Mouse (Mus musculus) heart, embryonic 13.5 days (tissue): ENCODE results near the gene Mid1. TPM values are rescaled to one million over a fixed set of nuclear protein-coding genes. Genes with fewer than 3 reads are reported as not detected.
"Not testable (repeated sequence)": the region's sequence is repeated elsewhere in the genome, so short reads cannot be mapped to it uniquely, and the experiment has no call there.

Source experiments
- ATAC-seq: fragments of 200-750 bp; cut with Nextera tagmentation; 2 replicates; pipeline ENCODE4 v1.8.0; 2017; ENCODE audit warnings: moderate TSS enrichment; ENCODE audit not compliant: insufficient number of reproducible peaks, low FRiP score, low TSS enrichment; ENCODE audit errors: extremely low read depth
- H3K27ac ChIP-seq: fragments of 300-500 bp; sonication (generic); replicated peaks from 2 replicates; pipeline ENCODE4 v1.5.1; 2015; ENCODE audit warnings: moderate library complexity, mild to moderate bottlenecking, inconsistent platforms
- H3K27me3 ChIP-seq: fragments of 300-500 bp; sonication (generic); replicated peaks from 2 replicates; pipeline ENCODE4 v1.6.1; 2015; ENCODE audit warnings: mild to moderate bottlenecking, inconsistent platforms
- H3K36me3 ChIP-seq: fragments of 300-500 bp; sonication (generic); 2 replicates; pipeline ENCODE4 v1.6.1; 2015; ENCODE audit warnings: mild to moderate bottlenecking, inconsistent platforms
- H3K4me1 ChIP-seq: fragments of 300-500 bp; sonication (generic); 2 replicates; pipeline ENCODE4 v1.6.1; 2015; ENCODE audit warnings: inconsistent platforms
- H3K4me2 ChIP-seq: fragments of 300-500 bp; sonication (generic); 2 replicates; pipeline ENCODE4 v1.6.1; 2015; ENCODE audit warnings: inconsistent platforms, mild to moderate bottlenecking, moderate library complexity
- H3K4me3 ChIP-seq: fragments of 300-500 bp; sonication (generic); 2 replicates; pipeline ENCODE4 v1.5.1; 2015; ENCODE audit warnings: moderate library complexity, mild to moderate bottlenecking, inconsistent platforms
- H3K9ac ChIP-seq: fragments of 300-500 bp; sonication (generic); 2 replicates; pipeline ENCODE4 v1.6.1; 2015; ENCODE audit warnings: inconsistent platforms, mild to moderate bottlenecking, moderate library complexity
- H3K9me3 ChIP-seq: fragments of 300-500 bp; sonication (generic); 2 replicates; pipeline ENCODE4 v1.6.1; 2016; ENCODE audit warnings: inconsistent platforms
- WGBS: fragments of 180-500 bp; shearing (Covaris S2); methylation state at CpG from one replicate; pipeline ENCODE4 v1.1.7; 2015; ENCODE audit warnings: mixed read lengths; 5-methylcytosine and 5-hydroxymethylcytosine counted together
- polyA plus RNA-seq: library from polyadenylated mRNA; unstranded; fragments of >200 nt; fragmentation: Nextera tagmentation; extraction: Ambion mirVana; gene quantifications from 2 replicates; pipeline ENCODE4 v1.2.1, GENCODE M21; 2015

The Mid1 gene
- polyA plus RNA-seq, 1 experiment from 2014 or later = 7.2 TPM

GRCm38 (mm10) chrX:169972131-169972530 lies 287.1 kb downstream of the Mid1 start:
- 64% methylated on average over 2 of the region's 2 CpGs for WGBS
- Histone ChIP-seq H3K9me3 (peaks cover 50% of the 10 kb centered on the region), H3K27ac (peak overlapping the region; percentile 6)

GRCm38 (mm10) chrX:169972791-169973494 lies 287.9 kb downstream of the Mid1 start:
- Histone ChIP-seq H3K9me3 (peaks cover 53% of the 10 kb centered on the region), H3K36me3 (peaks cover 38% of the 10 kb centered on the region), H3K27ac (peak overlapping the region; percentile 6)
- ATAC-seq, H3K4me1 ChIP-seq, H3K27me3 ChIP-seq, H3K9ac ChIP-seq, H3K4me3 ChIP-seq, H3K4me2 ChIP-seq: not testable (repeated sequence)
- 63% methylated on average over 6 of the region's 6 CpGs for WGBS

More at GRCm38 (mm10) chrX:169972131-169972530, 287.1 kb downstream of the Mid1 start:
- H3K4me3 ChIP-seq, ATAC-seq, H3K4me1 ChIP-seq, H3K4me2 ChIP-seq, H3K27me3 ChIP-seq, H3K9ac ChIP-seq: not testable (repeated sequence)
- H3K36me3 ChIP-seq = peaks cover 33% of the 10 kb centered on the region

GRCm38 (mm10) chrX:169973806-169974205 lies 288.8 kb downstream of the Mid1 start:
- not testable (repeated sequence) for H3K9ac ChIP-seq, H3K27ac ChIP-seq, H3K4me3 ChIP-seq, H3K4me1 ChIP-seq, ATAC-seq, H3K27me3 ChIP-seq, H3K4me2 ChIP-seq
- Histone ChIP-seq H3K36me3 (peaks cover 45% of the 10 kb centered on the region), H3K9me3 (peaks cover 62% of the 10 kb centered on the region)
- 54% methylated on average over 3 of the region's 3 CpGs for WGBS

GRCm38 (mm10) chrX:169974456-169974855 lies 289.5 kb downstream of the Mid1 start:
- H3K36me3 ChIP-seq = peaks cover 45% of the 10 kb centered on the region
- not testable (repeated sequence) for H3K27me3 ChIP-seq, H3K27ac ChIP-seq, H3K4me3 ChIP-seq, H3K9ac ChIP-seq, H3K4me2 ChIP-seq, H3K4me1 ChIP-seq, ATAC-seq
- H3K9me3 ChIP-seq = peaks cover 68% of the 10 kb centered on the region
- WGBS = 63% methylated on average over 4 of the region's 4 CpGs

- H3K27ac ChIP-seq = peak overlapping the region; percentile 3; the same call in 1 of the 2 replicates
- not testable (repeated sequence) for H3K4me3 ChIP-seq, ATAC-seq, H3K4me1 ChIP-seq, H3K27me3 ChIP-seq, H3K9ac ChIP-seq, H3K4me2 ChIP-seq
- peaks cover 46% of the 10 kb centered on the region for H3K36me3 ChIP-seq
- H3K9me3 ChIP-seq = peaks cover 69% of the 10 kb centered on the region
- 67% methylated on average over 6 of the region's 6 CpGs for WGBS
Observed at GRCm38 (mm10) chrX:169974974-169975373, 290.0 kb downstream of the Mid1 start.

- H3K4me2 ChIP-seq, ATAC-seq, H3K27me3 ChIP-seq, H3K4me3 ChIP-seq, H3K9ac ChIP-seq: not testable (repeated sequence)
- WGBS = 68% methylated on average over 3 of the region's 3 CpGs
- Histone ChIP-seq H3K27ac (peak overlapping the region; percentile 3; the same call in 1 of the 2 replicates), H3K4me1 (peaks cover 12% of the 10 kb centered on the region; the same call in 1 of the 2 replicates), H3K36me3 (peaks cover 47% of the 10 kb centered on the region), H3K9me3 (peaks cover 71% of the 10 kb centered on the region)
Observed at GRCm38 (mm10) chrX:169975681-169976131, 290.7 kb downstream of the Mid1 start.

- Histone ChIP-seq H3K36me3 (peaks cover 49% of the 10 kb centered on the region), H3K9me3 (peaks cover 77% of the 10 kb centered on the region)
- H3K4me2 ChIP-seq = not testable (repeated sequence)
Observed at GRCm38 (mm10) chrX:169976340-169976739, 291.3 kb downstream of the Mid1 start.

GRCm38 (mm10) chrX:169977856-169978435 lies 292.9 kb downstream of the Mid1 start:
- not testable (repeated sequence) for ATAC-seq, H3K27me3 ChIP-seq, H3K4me3 ChIP-seq, H3K9ac ChIP-seq
- Histone ChIP-seq H3K36me3 (peaks cover 51% of the 10 kb centered on the region), H3K27ac (peak overlapping the region; percentile 60), H3K4me2 (peak overlapping the region; percentile 12; the same call in 1 of the 2 replicates), H3K9me3 (peaks cover 77% of the 10 kb centered on the region), H3K4me1 (peaks cover 15% of the 10 kb centered on the region; the same call in 1 of the 2 replicates)
- 77% methylated on average over 7 of the region's 7 CpGs for WGBS

More at GRCm38 (mm10) chrX:169976340-169976739, 291.3 kb downstream of the Mid1 start:
- H3K4me3 ChIP-seq, ATAC-seq, H3K9ac ChIP-seq, H3K27ac ChIP-seq, H3K27me3 ChIP-seq: not testable (repeated sequence)
- H3K4me1 ChIP-seq = peaks cover 12% of the 10 kb centered on the region; the same call in 1 of the 2 replicates
- 51% methylated on average over 5 of the region's 5 CpGs for WGBS

- H3K9me3 ChIP-seq = peaks cover 79% of the 10 kb centered on the region
- ATAC-seq, H3K27me3 ChIP-seq: not testable (repeated sequence)
- 63% methylated on average over 29 of the region's 29 CpGs for WGBS
- H3K4me3 ChIP-seq = 0 out of 2 replicates have a peak overlapping the region, but pooled peaks have one; percentile 0
- H3K4me2 ChIP-seq = peak overlapping the region; percentile 12
- H3K9ac ChIP-seq = 0 out of 2 replicates have a peak overlapping the region, but pooled peaks have one; percentile 0
- H3K4me1 ChIP-seq = peaks cover 15% of the 10 kb centered on the region; the same call in 1 of the 2 replicates
- H3K36me3 ChIP-seq = peaks cover 55% of the 10 kb centered on the region
- peak overlapping the region; percentile 60 for H3K27ac ChIP-seq
Observed at GRCm38 (mm10) chrX:169978436-169979381, 293.7 kb downstream of the Mid1 start.

- 78% methylated on average over 20 of the region's 20 CpGs for WGBS
- H3K27me3 ChIP-seq, H3K4me3 ChIP-seq, H3K9ac ChIP-seq, ATAC-seq, H3K27ac ChIP-seq: not testable (repeated sequence)
- peaks cover 15% of the 10 kb centered on the region; the same call in 1 of the 2 replicates for H3K4me1 ChIP-seq
- H3K9me3 ChIP-seq = peaks cover 82% of the 10 kb centered on the region
- H3K4me2 ChIP-seq = peak overlapping the region; percentile 12
- peaks cover 64% of the 10 kb centered on the region for H3K36me3 ChIP-seq
Observed at GRCm38 (mm10) chrX:169979461-169980202, 294.6 kb downstream of the Mid1 start.
